Mouse (Mus musculus): ENCODE measurements around the gene Pcdh15. TPM values are rescaled to one million over a fixed set of nuclear protein-coding genes. Genes with fewer than 3 reads are reported as not detected.

The Pcdh15 gene
- 0.97 and 1.1 TPM in 2 replicates for polyA plus RNA-seq (2012; rRNA removed; ENCODE audit: low replicate concordance)

GRCm38 (mm10) chr10:73098966-73099845 is at the start of gene Pcdh15:
Gene Pcdh15, plus strand, starts transcription at chr10:73099342.

Data from mammary gland, adult 2 months (tissue).